Comparison of ENCODE assay signal across 15 mouse cellular contexts in genomic region chr10:88345899-88346401, GRCm38 (mm10). TPM values are rescaled to one million over a fixed set of nuclear protein-coding genes. Genes with fewer than 3 reads are reported as not detected.
DNase-seq lines count a peak whose midpoint lies in the region; ATAC-seq and TF ChIP-seq lines count a peak whose summit lies in the region.
"Had no signal": no experiment of that assay in that cellular context is flagged by ENCODE, and none has a peak within 500 bp of the region (broad histone marks: within the 10 kb centered on the region; RNA-seq: fewer than 3 reads in every experiment).

No protein-coding gene starts in this region.

- no peak for DNase-seq in frontal cortex, postnatal 10 days (ENCODE audit: low spot score in 2 of 2)
- DNase-seq in heart, postnatal 0 days (ENCODE audit: low spot score) = no peak
- no peak for DNase-seq in heart, adult 18-20 months
- DNase-seq in lung, postnatal 36 days = peak; percentile 37
- no peak for DNase-seq in lung, postnatal 14 days
- no peak for DNase-seq in stomach, postnatal 0 days (ENCODE audit: low spot score)
- DNase-seq in urinary bladder, postnatal 4 days (ENCODE audit: low spot score in 2 of 2) = no peak
- DNase-seq: adrenal gland, adult 2 months; cerebellum, adult 9-11 months; retina, postnatal 1 day had no signal

- ATAC-seq in frontal cortex, adult (ENCODE audit: low TSS enrichment) = peak; percentile 74
- ATAC-seq in heart, postnatal 0 days (ENCODE audit: insufficient read depth, low read depth) = no peak; the same call in 1 of the 2 replicates
- ATAC-seq in stomach, postnatal 0 days (ENCODE audit: low FRiP score, low TSS enrichment) = no peak; the same call in 1 of the 2 replicates
- ATAC-seq: intestine, embryonic 15.5 days; liver, embryonic 12.5 days had no signal

- H3K9ac ChIP-seq in heart, postnatal 0 days (replicated peaks; ENCODE audit: low read depth, low read length) = no peak overlapping the region
- H3K9ac ChIP-seq in stomach, postnatal 0 days (ENCODE audit: low read length) = no peak overlapping the region
- H3K9ac ChIP-seq: forebrain, embryonic 12.5 days; hindbrain, embryonic 12.5 days; intestine, embryonic 15.5 days; liver, embryonic 12.5 days had no signal

- no peaks in the 10 kb centered on the region for H3K27me3 ChIP-seq in heart, postnatal 0 days (ENCODE audit: control insufficient read depth, insufficient read depth, low read length)
- no peaks in the 10 kb centered on the region for H3K27me3 ChIP-seq in stomach, postnatal 0 days (ENCODE audit: control insufficient read depth, insufficient read depth, low read length)
- H3K27me3 ChIP-seq: forebrain, embryonic 12.5 days; hindbrain, embryonic 12.5 days; intestine, embryonic 15.5 days; liver, embryonic 12.5 days had no signal

- TF ChIP-seq CTCF in heart, postnatal 0 days (IDR thresholded peaks at IDR 0.05; ENCODE audit: low read depth) = no peak
- TF ChIP-seq CTCF in stomach, postnatal 0 days (IDR thresholded peaks at IDR 0.05; ENCODE audit: low read depth) = no peak

- H3K4me3 ChIP-seq in heart, postnatal 0 days (ENCODE audit: low read depth, low read length) = peak overlapping the region; percentile 19
- H3K4me3 ChIP-seq in stomach, postnatal 0 days (ENCODE audit: low read depth, low read length) = peak overlapping the region; percentile 4; the same call in 1 of the 2 replicates
- H3K4me3 ChIP-seq: forebrain, embryonic 12.5 days; hindbrain, embryonic 12.5 days; intestine, embryonic 15.5 days; liver, embryonic 12.5 days had no signal

- H3K27ac ChIP-seq in heart, postnatal 0 days (ENCODE audit: low read depth) = peak overlapping the region; percentile 28; the same call in 1 of the 2 replicates
- peak overlapping the region; percentile 88 for H3K27ac ChIP-seq in stomach, postnatal 0 days (replicated peaks)
- H3K27ac ChIP-seq: forebrain, embryonic 12.5 days; hindbrain, embryonic 12.5 days; intestine, embryonic 15.5 days; liver, embryonic 12.5 days had no signal

- 32% methylated on average over 11 of the region's 11 CpGs for WGBS in heart, postnatal 0 days
- WGBS in stomach, postnatal 0 days = 48% methylated on average over 11 of the region's 11 CpGs

- no peaks in the 10 kb centered on the region for H3K4me1 ChIP-seq in heart, postnatal 0 days (ENCODE audit: control insufficient read depth, insufficient read depth)
- H3K4me1 ChIP-seq in stomach, postnatal 0 days (replicated peaks; ENCODE audit: control insufficient read depth, insufficient read depth) = no peaks in the 10 kb centered on the region
- H3K4me1 ChIP-seq: forebrain, embryonic 12.5 days; hindbrain, embryonic 12.5 days; intestine, embryonic 15.5 days had no signal

- no peaks in the 10 kb centered on the region for H3K36me3 ChIP-seq in heart, postnatal 0 days (replicated peaks; ENCODE audit: control insufficient read depth, insufficient read depth, low read length)
- no peaks in the 10 kb centered on the region for H3K36me3 ChIP-seq in stomach, postnatal 0 days (ENCODE audit: control insufficient read depth, insufficient read depth, low read length)
- H3K36me3 ChIP-seq: forebrain, embryonic 12.5 days; hindbrain, embryonic 12.5 days; intestine, embryonic 15.5 days; liver, embryonic 12.5 days had no signal

- H3K9me3 ChIP-seq in heart, postnatal 0 days (replicated peaks; ENCODE audit: control insufficient read depth, low read length) = no peaks in the 10 kb centered on the region
- no peaks in the 10 kb centered on the region for H3K9me3 ChIP-seq in stomach, postnatal 0 days (ENCODE audit: control insufficient read depth, low read length)
- H3K9me3 ChIP-seq: forebrain, embryonic 12.5 days; hindbrain, embryonic 12.5 days; intestine, embryonic 15.5 days; liver, embryonic 12.5 days had no signal

- H3K4me2 ChIP-seq in heart, postnatal 0 days (ENCODE audit: low read depth, low read length) = peak overlapping the region; percentile 38
- H3K4me2 ChIP-seq in stomach, postnatal 0 days (replicated peaks; ENCODE audit: low read depth) = peak overlapping the region; percentile 29
- H3K4me2 ChIP-seq: forebrain, embryonic 12.5 days; hindbrain, embryonic 12.5 days; intestine, embryonic 15.5 days; liver, embryonic 12.5 days had no signal

- no peak for TF ChIP-seq EP300 in heart, postnatal 0 days (IDR thresholded peaks at IDR 0.05; ENCODE audit: low read depth)
- TF ChIP-seq EP300 in stomach, postnatal 0 days (optimal IDR thresholded peaks at IDR 0.05) = no peak

RNA-seq across cellular contexts. Expression of gene Dram1, which starts 32.9 kb away (rescaled TPM):
- 1.5 and 2.2 TPM in 2 replicates for total RNA-seq in heart, postnatal 0 days (2014; rRNA removed; ENCODE audit: low replicate concordance)
- 1.2 and 1.8 TPM in 2 replicates for polyA plus RNA-seq in heart, postnatal 0 days (2015; fragmentation: Nextera tagmentation; extraction: Ambion mirVana)
- total RNA-seq in heart, adult 18-20 months (2021) = 1 to 10 TPM; 2.9 to 4.2 TPM
- polyA plus RNA-seq in stomach, postnatal 0 days (2015; fragmentation: Nextera tagmentation; extraction: Ambion mirVana) = 2.4 and 2.8 TPM in 2 replicates

RNA-seq across cellular contexts. Expression of gene Gnptab, which starts 33.0 kb away (rescaled TPM):
- 15.8 and 18.8 TPM in 2 replicates for total RNA-seq in heart, postnatal 0 days (2014; rRNA removed; ENCODE audit: low replicate concordance)
- polyA plus RNA-seq in heart, postnatal 0 days (2015; fragmentation: Nextera tagmentation; extraction: Ambion mirVana) = 8.4 and 9.7 TPM in 2 replicates
- total RNA-seq in heart, adult 18-20 months (2021) = 10 to 100 TPM; 25.5 to 25.9 TPM
- polyA plus RNA-seq in stomach, postnatal 0 days (2015; fragmentation: Nextera tagmentation; extraction: Ambion mirVana) = 4.4 and 4.8 TPM in 2 replicates
